Mouse (Mus musculus) gastrocnemius, adult 18-20 months (tissue): Measurements from ENCODE around the gene 4933427D14Rik. TPM values are rescaled to one million over a fixed set of nuclear protein-coding genes. Genes with fewer than 3 reads are reported as not detected.

Experiments used
- DNase-seq: peaks from one replicate; pipeline ENCODE4 v3.0.0; 2021; ENCODE audit warnings: low spot score
- long read RNA-seq, 2 experiments: library from polyadenylated mRNA; stranded (forward); transcript quantifications; one replicate each; pipeline ENCODE4 v2.0.0; 2021
- total RNA-seq, 2 experiments: library from RNA; stranded (reverse); gene quantifications; 2 replicates each; pipeline ENCODE4 v1.2.3; 2021

Gene 4933427D14Rik
- 1 to 10 TPM in 1 of 2 experiments, under 1 TPM in 1; 0.83 to 1.0 TPM for total RNA-seq
- long read RNA-seq, experiment 1 = 0 reads
- long read RNA-seq, experiment 2 = 0 reads

DNA sequence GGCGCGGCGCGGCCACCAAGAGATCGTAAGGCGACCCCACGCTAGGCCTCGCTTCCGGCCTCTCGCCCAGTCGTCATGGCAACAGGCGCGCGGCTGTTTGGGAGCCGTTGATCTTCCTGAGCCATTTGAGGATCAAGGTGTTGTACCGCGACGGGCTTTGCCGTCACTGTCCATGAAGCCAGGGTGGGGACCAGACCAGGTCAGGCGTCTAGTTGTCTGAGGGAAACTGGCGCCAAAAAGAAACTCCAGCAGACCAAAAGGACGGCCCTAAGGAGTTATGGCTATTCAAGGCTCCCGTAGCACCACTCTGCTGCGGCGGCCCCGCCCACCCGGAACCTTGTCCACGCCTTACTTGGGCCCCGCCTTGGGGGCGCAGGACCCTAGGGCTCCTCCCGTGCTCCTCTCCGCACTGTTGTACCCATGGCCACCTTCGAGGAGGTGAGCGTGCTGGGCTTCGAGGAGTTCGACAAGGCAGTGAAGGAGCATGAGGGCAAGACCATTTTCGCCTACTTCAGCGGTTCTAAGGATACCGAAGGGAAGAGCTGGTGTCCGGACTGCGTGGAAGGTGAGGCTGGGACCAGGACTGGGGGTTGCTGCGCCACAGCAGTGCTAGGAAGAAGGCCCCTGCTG lies at the start of gene 4933427D14Rik, which contains the start of gene Txndc17:
Gene 4933427D14Rik, minus strand, starts transcription at position 256 of the 630 bp plus-strand sequence.
Gene Txndc17, plus strand, starts transcription at position 344 of the 630 bp plus-strand sequence.
- DNase-seq = peak; percentile 84

DNA sequence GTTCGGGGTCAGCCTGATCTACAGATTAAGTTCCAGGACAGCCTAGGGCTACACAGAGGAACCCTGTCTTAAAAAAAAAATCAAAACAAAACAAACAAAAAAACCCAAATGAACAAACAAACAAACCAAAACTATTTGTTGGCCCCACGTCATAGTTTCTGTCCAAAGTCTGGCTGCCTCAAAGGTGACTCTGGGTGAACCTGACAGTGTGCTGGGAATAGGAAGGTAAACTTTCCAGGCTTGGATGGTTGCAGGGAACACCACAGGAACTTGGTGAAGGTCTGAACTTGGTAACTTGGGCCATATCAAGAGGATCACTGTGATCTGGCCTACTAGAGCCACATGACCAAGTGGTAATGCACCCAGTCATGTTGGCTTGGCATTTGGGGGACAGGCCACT lies 49.2 kb upstream of the 4933427D14Rik start:
- no peak for DNase-seq

DNA sequence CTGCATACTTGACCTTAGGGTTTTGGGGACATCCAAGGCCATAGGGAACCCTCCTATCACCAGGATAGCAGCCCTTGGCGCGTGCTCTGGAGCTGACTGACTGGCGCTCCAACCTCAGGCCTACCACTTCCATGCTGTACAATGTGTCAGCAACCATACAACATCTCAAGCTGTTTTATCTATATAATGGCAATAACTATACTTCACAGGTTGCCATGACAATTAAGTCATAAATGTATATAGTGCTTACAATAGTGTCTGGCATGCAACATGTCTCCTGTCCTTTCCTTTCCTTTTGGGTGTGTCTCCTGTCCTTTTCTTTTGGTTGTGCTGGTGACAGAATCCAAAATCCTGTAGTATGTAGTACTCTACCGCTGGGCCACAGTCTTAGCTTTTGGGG lies 48.4 kb upstream of the 4933427D14Rik start:
- DNase-seq = no peak

- DNase-seq = no peak
Measured at GRCm38 (mm10) chr11:72245196-72245753, 38.0 kb upstream of the 4933427D14Rik start.

GRCm38 (mm10) chr11:72240062-72240860 lies 33.0 kb upstream of the 4933427D14Rik start:
- DNase-seq = no peak

GRCm38 (mm10) chr11:72234013-72234412 lies 26.8 kb upstream of the 4933427D14Rik start:
- DNase-seq = peak; percentile 30

DNA sequence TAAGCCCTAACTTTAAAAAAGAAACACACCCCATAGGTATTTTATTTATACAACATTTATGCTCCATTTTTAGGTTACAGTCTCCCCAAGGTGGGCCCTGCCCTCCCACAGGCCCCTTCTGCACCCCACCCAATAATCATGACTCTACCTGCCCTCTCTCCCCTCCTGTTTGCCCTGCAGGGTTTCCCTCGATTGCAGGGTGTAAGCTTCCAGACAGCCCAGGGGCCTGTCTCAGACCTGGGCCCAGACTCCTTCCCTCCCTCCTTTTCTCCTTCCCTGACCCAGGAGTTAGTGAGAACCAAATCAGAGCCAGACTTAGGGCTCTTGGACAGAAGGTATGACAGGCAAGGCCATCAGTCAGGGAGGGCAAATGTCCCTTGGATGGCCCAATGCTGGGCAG lies 25.7 kb upstream of the 4933427D14Rik start:
- DNase-seq = no peak

DNA sequence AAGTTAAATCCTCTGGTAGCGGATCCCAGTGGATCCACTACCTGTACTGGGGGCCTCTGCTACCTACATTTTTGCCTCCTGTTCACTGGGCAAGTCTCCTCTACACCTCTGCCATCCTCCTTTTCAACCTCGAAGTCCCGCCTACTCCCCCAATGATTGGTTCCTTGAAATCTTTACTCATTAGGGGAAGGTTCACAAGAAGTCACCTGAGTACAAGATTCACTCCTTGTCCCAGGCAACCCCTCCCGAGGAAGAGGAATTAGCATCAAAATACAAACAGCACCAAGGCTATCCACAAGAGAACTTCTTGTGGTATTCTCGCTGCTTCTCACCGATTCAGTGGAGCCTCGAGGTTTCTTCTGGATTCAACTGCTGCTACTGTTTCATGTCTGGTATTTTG lies 24.8 kb upstream of the 4933427D14Rik start:
- no peak for DNase-seq

DNA sequence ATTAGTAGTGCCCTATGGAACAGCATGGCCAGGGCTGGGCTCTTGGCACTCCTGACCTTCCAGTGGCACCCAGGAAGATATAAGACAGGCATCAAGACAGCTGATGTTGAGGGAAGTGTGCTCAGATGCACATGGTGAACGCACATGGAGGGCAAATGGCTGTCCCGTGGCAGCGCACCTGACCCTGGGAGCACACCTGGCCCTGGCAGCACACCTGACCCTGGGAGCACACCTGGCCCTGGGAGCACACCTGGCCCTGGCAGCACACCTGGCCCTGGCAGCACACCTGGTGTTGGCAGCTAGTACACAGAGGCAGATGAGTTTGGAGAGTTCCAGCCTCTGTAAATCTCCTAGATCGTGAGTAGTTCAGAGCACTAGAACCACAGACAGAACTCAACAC lies 21.3 kb upstream of the 4933427D14Rik start:
- no peak for DNase-seq

DNA sequence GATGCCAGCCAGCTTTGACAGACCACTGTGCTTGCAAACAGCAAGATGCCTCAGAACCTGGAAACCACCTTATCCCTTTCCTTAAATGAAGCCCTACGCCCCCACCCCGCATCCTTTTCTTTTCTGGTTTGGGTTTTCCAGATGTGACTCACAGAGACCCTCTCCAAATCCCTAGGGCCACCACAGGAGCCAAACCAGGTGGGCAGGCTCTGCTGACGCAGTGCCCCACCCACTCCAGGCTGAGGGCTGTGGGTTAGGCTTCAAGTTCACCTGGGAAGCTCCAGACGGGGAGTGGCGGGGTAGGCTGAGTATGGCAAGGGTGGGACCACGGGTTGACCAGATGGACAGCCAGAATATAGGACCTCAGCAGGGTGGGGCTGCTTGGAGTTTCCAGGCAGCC lies 19.6 kb upstream of the 4933427D14Rik start:
- DNase-seq = no peak

DNA sequence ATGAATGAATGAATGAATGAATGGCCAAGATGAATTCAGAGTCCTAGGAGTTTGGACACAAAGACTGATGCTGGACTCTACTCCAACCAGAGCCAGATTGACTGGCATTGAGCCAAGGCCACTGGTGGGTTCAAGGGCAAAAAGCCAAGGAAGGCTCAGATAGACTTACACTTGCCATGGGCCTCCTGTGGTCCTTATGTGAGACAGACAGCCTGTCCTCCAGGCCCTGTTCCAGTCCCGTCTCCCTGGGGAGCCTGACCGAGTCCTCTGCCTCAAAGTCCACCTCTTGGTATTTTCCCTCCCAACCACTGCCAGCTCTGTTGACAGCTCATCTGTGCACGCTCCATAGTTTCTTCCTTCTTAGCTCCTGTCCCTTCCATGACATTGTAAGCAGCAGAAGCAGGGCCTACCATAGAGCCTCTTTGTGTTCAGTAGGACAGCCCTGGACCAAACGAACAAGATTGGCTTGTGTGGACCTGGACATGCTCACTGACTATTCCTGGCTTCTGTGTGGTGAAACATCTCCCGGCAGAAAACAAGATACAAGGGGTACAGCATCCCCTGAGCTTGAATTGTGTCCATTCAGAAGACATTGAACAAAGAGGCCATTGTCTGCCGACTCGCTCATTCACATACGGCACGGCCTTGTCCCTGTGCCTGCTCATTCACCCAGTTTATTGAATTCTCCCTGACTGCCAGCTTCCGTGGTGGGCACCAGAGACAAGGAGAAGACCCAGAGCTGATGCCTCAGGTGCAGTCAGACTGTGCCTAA lies 18.9 kb upstream of the 4933427D14Rik start:
- DNase-seq = no peak

DNA sequence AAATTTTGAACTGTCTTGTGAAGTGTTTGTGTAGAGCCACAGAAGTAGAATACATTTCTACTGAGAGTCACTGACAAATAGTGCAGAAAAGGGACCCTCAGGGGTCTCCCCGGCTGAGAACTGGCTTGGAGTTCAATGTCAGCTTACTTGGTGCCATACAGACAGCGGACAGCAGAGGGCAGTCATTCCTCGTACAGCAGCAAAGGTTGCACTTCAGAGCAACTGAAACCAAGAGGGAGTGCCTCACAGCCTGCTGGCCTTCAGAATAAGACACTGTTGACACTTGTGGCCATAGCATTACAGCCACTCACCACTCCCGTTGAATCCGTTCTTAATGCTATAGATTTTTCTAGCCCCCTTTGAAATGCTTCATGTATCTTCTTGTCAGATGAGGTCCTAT lies 17.6 kb upstream of the 4933427D14Rik start:
- DNase-seq = peak; percentile 69

GRCm38 (mm10) chr11:72223414-72223813 lies 16.2 kb upstream of the 4933427D14Rik start:
- no peak for DNase-seq

GRCm38 (mm10) chr11:72221278-72221677 lies 14.0 kb upstream of the 4933427D14Rik start:
- DNase-seq = peak; percentile 56

- DNase-seq = no peak
Measured at GRCm38 (mm10) chr11:72217116-72217515, 9.9 kb upstream of the 4933427D14Rik start.

GRCm38 (mm10) chr11:72215410-72215797 lies 8.1 kb upstream of the 4933427D14Rik start, which contains the start of gene Med31:
Gene Med31 (minus strand): TSS chr11:72215592.
- DNase-seq = peak; percentile 82

GRCm38 (mm10) chr11:72214591-72215409 lies 7.5 kb upstream of the 4933427D14Rik start:
- peak; percentile 94 for DNase-seq

GRCm38 (mm10) chr11:72207834-72208377 lies 647 bp upstream of the 4933427D14Rik start:
- DNase-seq = no peak

DNA sequence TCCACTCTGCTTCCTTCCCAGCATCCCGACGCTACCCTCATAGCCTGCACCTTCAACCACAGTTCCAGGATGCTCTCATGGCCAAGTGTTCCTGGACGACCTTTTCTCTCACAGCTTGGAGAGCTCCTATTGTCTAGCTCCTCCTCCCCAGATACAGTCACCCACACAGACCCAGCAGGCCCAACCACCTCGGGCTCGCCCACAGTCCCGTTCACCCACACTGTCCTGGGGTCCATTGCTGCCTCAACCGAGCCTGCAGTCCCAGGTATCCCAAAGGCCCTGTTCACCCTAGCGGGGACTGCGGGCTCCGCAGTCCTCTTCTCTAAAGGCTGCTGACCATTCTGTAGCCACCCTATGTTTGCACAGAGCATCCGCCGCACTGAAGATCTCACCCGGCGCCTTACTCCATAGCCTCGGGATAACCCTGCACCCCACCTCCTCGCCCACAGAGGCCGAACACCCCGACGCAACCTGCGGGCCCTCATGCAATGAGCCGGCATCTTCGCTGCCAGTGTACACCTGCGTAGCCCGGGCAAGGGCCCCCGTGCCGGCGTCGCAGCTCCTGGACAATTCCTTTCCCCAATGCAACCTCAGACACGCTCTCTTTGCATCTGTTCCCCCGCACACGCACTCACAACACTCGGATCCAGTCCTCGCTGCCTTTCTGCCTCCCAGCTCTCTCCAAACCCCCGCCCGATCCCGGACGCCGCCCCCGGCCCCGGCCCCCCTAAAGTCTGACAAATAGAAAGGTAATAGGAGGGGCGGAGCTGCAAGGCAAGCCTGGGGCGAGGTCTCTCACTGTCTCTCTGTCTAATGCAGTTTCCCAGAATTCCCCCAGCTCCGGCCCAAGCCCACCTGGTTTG lies 687 bp downstream of the 4933427D14Rik start, which contains the start of gene Gm43951:
Gene Gm43951, minus strand, starts transcription at position 500 of the 863 bp plus-strand sequence.
- DNase-seq = no peak
